Mouse (Mus musculus) embryonic fibroblast, embryonic 13.5 days (primary cell): Measurements from ENCODE around the gene Fut1.

ENCODE experiments used
- CTCF ChIP-seq: IDR thresholded peaks from 2 replicates; pipeline ENCODE4 v1.5.1; 2011; ENCODE audit warnings: mild to moderate bottlenecking, control low read depth, low read length, moderate library complexity, borderline replicate concordance; ENCODE audit not compliant: insufficient read depth
- POLR2A ChIP-seq: IDR thresholded peaks from 2 replicates; pipeline ENCODE4 v1.6.1; 2011; ENCODE audit warnings: low read depth, mild to moderate bottlenecking, control low read depth, low read length, moderate library complexity

- TF ChIP-seq POLR2A (no peak), CTCF (no peak)
Measured at GRCm38 (mm10) chr7:45634946-45635681, 18.0 kb downstream of the Fut1 start.
